Mouse (Mus musculus) ES-Bruce4 (cell line): Measurements from ENCODE around the gene Ctxn1. TPM values are rescaled to one million over a fixed set of nuclear protein-coding genes. Genes with fewer than 3 reads are reported as not detected.

Source experiments
- H3K27ac ChIP-seq: 2 replicates; pipeline ENCODE4 v1.5.1; 2012; ENCODE audit warnings: low read length, inconsistent platforms; ENCODE audit not compliant: insufficient read depth
- H3K27me3 ChIP-seq: 2 replicates; pipeline ENCODE4 v1.6.1; 2012; ENCODE audit warnings: mild to moderate bottlenecking, low read length, inconsistent platforms; ENCODE audit not compliant: control insufficient read depth, poor library complexity, insufficient read depth, severe bottlenecking
- H3K36me3 ChIP-seq: 2 replicates; pipeline ENCODE4 v1.6.1; 2012; ENCODE audit warnings: inconsistent platforms, mild to moderate bottlenecking, low read length, moderate library complexity; ENCODE audit not compliant: control insufficient read depth, poor library complexity, insufficient read depth, severe bottlenecking
- H3K4me1 ChIP-seq: one replicate; pipeline ENCODE4 v1.8.1; 2011; ENCODE audit warnings: low read length; ENCODE audit not compliant: control insufficient read depth, insufficient read depth
- H3K4me3 ChIP-seq: 2 replicates; pipeline ENCODE4 v1.5.1; 2011; ENCODE audit warnings: low read depth, mild to moderate bottlenecking, low read length
- H3K9ac ChIP-seq: 2 replicates; pipeline ENCODE4 v1.6.1; 2012; ENCODE audit warnings: low read depth, mild to moderate bottlenecking, inconsistent platforms; ENCODE audit not compliant: poor library complexity, severe bottlenecking
- H3K9me3 ChIP-seq: replicated peaks from 2 replicates; pipeline ENCODE4 v1.6.1; 2012; ENCODE audit warnings: mild to moderate bottlenecking, low read length, inconsistent platforms; ENCODE audit not compliant: control insufficient read depth, poor library complexity, insufficient read depth, severe bottlenecking
- CTCF ChIP-seq: IDR thresholded peaks from one replicate; pipeline ENCODE4 v1.8.1; 2011; ENCODE audit warnings: low read depth, low read length
- EP300 ChIP-seq: IDR thresholded peaks from 2 replicates; pipeline ENCODE4 v1.6.1; 2011; ENCODE audit warnings: low read depth, low read length; ENCODE audit not compliant: insufficient read depth
- POLR2A ChIP-seq: IDR thresholded peaks from one replicate; pipeline ENCODE4 v1.8.1; 2011; ENCODE audit warnings: low read length; ENCODE audit not compliant: insufficient read depth
- polyA plus RNA-seq: library from polyadenylated mRNA; stranded (reverse); fragments of >200 nt; gene quantifications from 2 replicates; pipeline ENCODE4 v1.2.4, GENCODE M21; 2011; ENCODE audit warnings: low read depth; ENCODE audit not compliant: missing spikeins, insufficient read depth, insufficient read length

The Ctxn1 gene
- polyA plus RNA-seq, 1 experiment: 25.0 TPM

DNA sequence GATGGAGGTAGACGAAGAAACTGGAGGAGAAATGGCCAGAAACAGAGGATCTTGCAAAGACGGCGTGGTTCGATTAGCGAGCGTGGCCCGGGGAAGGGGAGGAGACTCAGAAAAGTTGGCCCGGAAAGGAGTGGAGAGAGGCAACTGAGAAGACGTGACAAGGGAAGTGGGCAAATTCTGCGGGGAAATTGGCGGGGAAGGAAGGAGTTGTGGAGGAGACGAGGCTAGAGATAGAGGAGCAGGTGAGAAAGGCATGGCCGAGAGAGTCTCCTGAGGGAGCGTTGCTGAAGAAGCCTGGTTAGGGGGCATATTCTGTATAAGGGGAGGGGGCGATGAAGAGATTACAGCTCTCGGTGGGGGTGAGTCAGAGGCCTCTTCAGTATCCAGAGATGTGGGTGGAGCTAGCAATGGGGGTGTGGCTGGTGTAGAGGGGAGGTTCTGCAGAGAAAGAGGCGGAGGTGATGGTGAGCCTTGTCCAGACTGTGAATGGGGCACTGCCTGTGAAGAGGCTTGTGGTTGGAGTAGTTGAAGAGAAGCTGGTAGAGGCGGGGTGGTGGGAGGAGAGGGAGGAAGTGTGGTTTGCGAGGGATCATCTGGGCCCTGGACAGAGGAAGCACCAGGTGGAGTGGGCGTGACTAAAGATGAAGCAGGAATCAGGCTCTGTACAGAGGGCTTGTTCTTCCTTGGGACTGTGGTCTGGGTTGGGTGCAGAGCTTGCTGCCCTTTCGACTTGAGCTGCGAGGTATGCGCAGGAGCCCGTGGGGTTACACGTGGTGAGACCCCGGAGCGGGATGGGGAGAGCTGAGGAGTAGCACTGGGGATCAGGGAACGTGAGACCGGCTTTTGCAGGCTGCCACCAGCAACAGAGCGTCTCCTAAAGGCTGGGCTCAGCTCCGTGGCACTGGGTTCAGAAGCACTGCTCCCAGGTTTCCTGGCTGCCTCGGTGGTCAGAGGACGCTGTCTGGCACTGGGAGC lies 44.8 kb downstream of the Ctxn1 start:
- no peaks in the 10 kb centered on the region; the same call in 1 of the 2 replicates for H3K27me3 ChIP-seq
- 0 out of 2 replicates have a peak overlapping the region, but pooled peaks have one; percentile 7 for H3K9ac ChIP-seq
- TF ChIP-seq POLR2A (no peak), CTCF (no peak), EP300 (no peak)
- H3K36me3 ChIP-seq: no peaks in the 10 kb centered on the region
- peak overlapping the region; percentile 26 for H3K4me3 ChIP-seq
- H3K4me1 ChIP-seq: peaks cover 4% of the 10 kb centered on the region
- no peaks in the 10 kb centered on the region for H3K9me3 ChIP-seq
- no peak overlapping the region for H3K27ac ChIP-seq

GRCm38 (mm10) chr8:4213210-4214005 lies 45.7 kb downstream of the Ctxn1 start:
- H3K36me3 ChIP-seq: no peaks in the 10 kb centered on the region
- H3K4me1 ChIP-seq: peaks cover 4% of the 10 kb centered on the region
- H3K4me3 ChIP-seq: peak overlapping the region; percentile 26
- 0 out of 2 replicates have a peak overlapping the region, but pooled peaks have one; percentile 7 for H3K9ac ChIP-seq
- no peaks in the 10 kb centered on the region; the same call in 1 of the 2 replicates for H3K27me3 ChIP-seq
- no peak overlapping the region for H3K27ac ChIP-seq
- no peaks in the 10 kb centered on the region for H3K9me3 ChIP-seq
- no peak for TF ChIP-seq EP300
- TF ChIP-seq POLR2A: no peak
- TF ChIP-seq CTCF: no peak

DNA sequence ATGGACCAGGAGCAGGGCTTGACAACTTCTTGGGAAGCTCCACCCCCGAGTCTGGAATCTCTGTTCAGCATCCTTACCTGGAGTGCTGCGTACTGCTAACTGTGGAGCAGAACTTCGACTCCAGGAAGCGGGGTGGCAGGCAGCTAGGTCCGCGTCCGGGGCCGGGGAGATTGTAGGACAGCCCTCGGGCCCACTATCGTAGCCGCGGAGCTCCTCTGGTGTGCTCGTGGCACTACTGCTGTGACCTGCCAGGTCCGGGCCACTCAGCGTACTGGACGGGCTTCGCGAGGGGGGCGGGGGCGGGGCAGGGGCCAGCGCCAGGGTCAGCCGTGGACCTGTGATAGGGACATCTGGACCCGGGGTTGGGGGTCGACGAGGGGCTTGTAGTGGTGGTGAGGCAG lies 46.3 kb downstream of the Ctxn1 start:
- H3K4me1 ChIP-seq: peaks cover 4% of the 10 kb centered on the region

GRCm38 (mm10) chr8:4211097-4211496 lies 48.0 kb downstream of the Ctxn1 start:
- TF ChIP-seq POLR2A (no peak), EP300 (no peak), CTCF (no peak)
- Histone ChIP-seq H3K36me3 (no peaks in the 10 kb centered on the region), H3K27me3 (no peaks in the 10 kb centered on the region; the same call in 1 of the 2 replicates), H3K9me3 (no peaks in the 10 kb centered on the region), H3K4me3 (no peak overlapping the region), H3K4me1 (peaks cover 4% of the 10 kb centered on the region), H3K9ac (no peak overlapping the region), H3K27ac (no peak overlapping the region)

More for the DNA sequence above, 46.3 kb downstream of the Ctxn1 start:
- TF ChIP-seq CTCF (no peak), POLR2A (no peak), EP300 (no peak)
- Histone ChIP-seq H3K27me3 (no peaks in the 10 kb centered on the region; the same call in 1 of the 2 replicates), H3K4me3 (peak overlapping the region; percentile 23), H3K36me3 (no peaks in the 10 kb centered on the region), H3K27ac (no peak overlapping the region), H3K9ac (no peak overlapping the region), H3K9me3 (no peaks in the 10 kb centered on the region)

Other genes with a start within 250 kb of the Ctxn1 start
- not detected in 2 replicates for gene Cd209f, start 153.4 kb downstream of the Ctxn1 start, polyA plus RNA-seq
- not detected in 2 replicates for gene Cd209g, start 125.2 kb downstream of the Ctxn1 start, polyA plus RNA-seq
- 4.1 and 5.7 TPM in 2 replicates for gene Evi5l, start 92.7 kb downstream of the Ctxn1 start, polyA plus RNA-seq
- 7.2 and 10.7 TPM in 2 replicates for gene Prr36, start 41.8 kb downstream of the Ctxn1 start, polyA plus RNA-seq
- gene Lrrc8e, start 32.4 kb downstream of the Ctxn1 start, polyA plus RNA-seq: 1.0 and 1.4 TPM in 2 replicates
- gene Map2k7, start 20.5 kb downstream of the Ctxn1 start, polyA plus RNA-seq: 56.9 and 62.1 TPM in 2 replicates
- 0.33 and 1.2 TPM in 2 replicates for gene Gm49320, start 20.4 kb downstream of the Ctxn1 start, polyA plus RNA-seq
- gene Tgfbr3l, start 11.1 kb downstream of the Ctxn1 start, polyA plus RNA-seq: 4.2 and 5.6 TPM in 2 replicates
- gene Snapc2, start 6.2 kb downstream of the Ctxn1 start, polyA plus RNA-seq: 26.8 and 29.0 TPM in 2 replicates
- gene Timm44, start 16.6 kb upstream of the Ctxn1 start, polyA plus RNA-seq: 99.1 and 103 TPM in 2 replicates
- 35.1 and 40.2 TPM in 2 replicates for gene Ccl25, start 65.9 kb upstream of the Ctxn1 start, polyA plus RNA-seq
- gene Elavl1, start 66.1 kb upstream of the Ctxn1 start, polyA plus RNA-seq: 118 and 123 TPM in 2 replicates
- gene Cers4, start 233.8 kb upstream of the Ctxn1 start, polyA plus RNA-seq: 32.7 and 41.2 TPM in 2 replicates